Comparison of ENCODE assay signal across 8 mouse cellular contexts in genomic region chr6:85936508-85937465, GRCm38 (mm10). TPM values are rescaled to one million over a fixed set of nuclear protein-coding genes. Genes with fewer than 3 reads are reported as not detected.
A peak's percentile ranks its signal among the peaks of the same experiment; 100 is the strongest.
DNase-seq lines count a peak whose midpoint lies in the region; ATAC-seq lines count a peak whose summit lies in the region.
"Not testable (repeated sequence)": the region's sequence is repeated elsewhere in the genome, so short reads cannot be mapped to it uniquely, and the experiment has no call there.

No protein-coding gene starts in this region.

- DNase-seq in Muller cell, postnatal 12 days (ENCODE audit: inconsistent ontology term): peak; percentile 89
- DNase-seq in cerebellum, adult 9-10 months: peak; percentile 82
- DNase-seq in hindbrain, embryonic 10.5 days (ENCODE audit: low spot score): peak; percentile 80
- peak; percentile 82 for DNase-seq in layer of hippocampus, adult 9-11 months
- peak; percentile 88 for DNase-seq in ovary, adult 18-20 months (ENCODE audit: low spot score)
- peak; percentile 63 for DNase-seq in thymus, postnatal 0 days (ENCODE audit: low spot score)

- H3K27ac ChIP-seq in hindbrain, embryonic 10.5 days: peak overlapping the region; percentile 78
- peak overlapping the region; percentile 74 for H3K27ac ChIP-seq in lung, embryonic 16.5 days (ENCODE audit: low read length)

- peaks cover 11% of the 10 kb centered on the region; the same call in 1 of the 2 replicates for H3K4me1 ChIP-seq in hindbrain, embryonic 10.5 days (replicated peaks)
- not testable (repeated sequence) for H3K4me1 ChIP-seq in lung, embryonic 16.5 days (replicated peaks; ENCODE audit: control insufficient read depth, insufficient read depth, low read length)

- not testable (repeated sequence) for H3K27me3 ChIP-seq in hindbrain, embryonic 10.5 days (ENCODE audit: insufficient read depth, poor library complexity, severe bottlenecking); lung, embryonic 16.5 days (ENCODE audit: control insufficient read depth, insufficient read depth, low read depth, low read length)

- peak overlapping the region; percentile 76 for H3K9ac ChIP-seq in lung, embryonic 16.5 days (ENCODE audit: low read length)

- peak overlapping the region; percentile 54 for H3K4me3 ChIP-seq in hindbrain, embryonic 10.5 days
- H3K4me3 ChIP-seq in lung, embryonic 16.5 days (ENCODE audit: low read length): peak overlapping the region; percentile 56

- WGBS in hindbrain, embryonic 10.5 days: 1% methylated on average over 50 of the region's 50 CpGs
- WGBS in lung, embryonic 16.5 days: 1% methylated on average over 47 of the region's 50 CpGs

- peaks cover 14% of the 10 kb centered on the region for H3K36me3 ChIP-seq in hindbrain, embryonic 10.5 days
- not testable (repeated sequence) for H3K36me3 ChIP-seq in lung, embryonic 16.5 days (ENCODE audit: control insufficient read depth, insufficient read depth, low read length)

- ATAC-seq in frontal cortex, adult (ENCODE audit: low TSS enrichment): peak; percentile 96
- peak; percentile 98 for ATAC-seq in lung, embryonic 16.5 days (ENCODE audit: low read depth)

- H3K4me2 ChIP-seq in lung, embryonic 16.5 days (ENCODE audit: low read depth, low read length): peak overlapping the region; percentile 70

- H3K9me3 ChIP-seq in hindbrain, embryonic 10.5 days; lung, embryonic 16.5 days (ENCODE audit: control insufficient read depth, low read length): not testable (repeated sequence)

RNA-seq across cellular contexts. Expression of gene Nat8f1, which starts 21.3 kb away (rescaled TPM):
- 5.9 and 7.2 TPM in 2 replicates for polyA plus RNA-seq in hindbrain, embryonic 10.5 days (2016; fragmentation: Nextera tagmentation; extraction: Ambion mirVana)
- 4.8 and 6.4 TPM in 2 replicates for polyA plus RNA-seq in lung, embryonic 16.5 days (2015; fragmentation: Nextera tagmentation; extraction: Ambion mirVana)
- 8.6 and 9.5 TPM in 2 replicates for polyA plus RNA-seq in thymus, postnatal 0 days (2015; fragmentation: Nextera tagmentation; extraction: Ambion mirVana)

RNA-seq across cellular contexts. Expression of gene Dusp11, which starts 24.7 kb away (rescaled TPM):
- 37.0 and 38.0 TPM in 2 replicates for polyA plus RNA-seq in hindbrain, embryonic 10.5 days (2016; fragmentation: Nextera tagmentation; extraction: Ambion mirVana)
- polyA plus RNA-seq in lung, embryonic 16.5 days (2015; fragmentation: Nextera tagmentation; extraction: Ambion mirVana): 45.1 and 48.7 TPM in 2 replicates
- 77.1 and 80.9 TPM in 2 replicates for polyA plus RNA-seq in thymus, postnatal 0 days (2015; fragmentation: Nextera tagmentation; extraction: Ambion mirVana)

RNA-seq across cellular contexts. Expression of gene Tprkb, which starts 25.1 kb away (rescaled TPM):
- 33.4 and 35.2 TPM in 2 replicates for polyA plus RNA-seq in hindbrain, embryonic 10.5 days (2016; fragmentation: Nextera tagmentation; extraction: Ambion mirVana)
- 27.2 and 33.8 TPM in 2 replicates for polyA plus RNA-seq in lung, embryonic 16.5 days (2015; fragmentation: Nextera tagmentation; extraction: Ambion mirVana)
- polyA plus RNA-seq in thymus, postnatal 0 days (2015; fragmentation: Nextera tagmentation; extraction: Ambion mirVana): 33.6 and 44.3 TPM in 2 replicates

RNA-seq across cellular contexts. Expression of gene Nat8f4, which starts 32.1 kb away (rescaled TPM):
- polyA plus RNA-seq in hindbrain, embryonic 10.5 days (2016; fragmentation: Nextera tagmentation; extraction: Ambion mirVana): 4.3 and 5.5 TPM in 2 replicates
- 5.3 and 6.2 TPM in 2 replicates for polyA plus RNA-seq in lung, embryonic 16.5 days (2015; fragmentation: Nextera tagmentation; extraction: Ambion mirVana)
- 3.1 and 4.3 TPM in 2 replicates for polyA plus RNA-seq in thymus, postnatal 0 days (2015; fragmentation: Nextera tagmentation; extraction: Ambion mirVana)

Comparison
In these comparisons a context has a peak if more than half of its experiments do, and no peak if none do; other contexts are left out.
1. Peak in every context shown above with its lines: DNase-seq, ATAC-seq, H3K4me3 ChIP-seq and H3K27ac ChIP-seq.